Mouse (Mus musculus): ENCODE measurements around the gene Rnf151. TPM values are rescaled to one million over a fixed set of nuclear protein-coding genes. Genes with fewer than 3 reads are reported as not detected.
A peak's percentile ranks its signal among the peaks of the same experiment; 100 is the strongest.

Gene Rnf151
- polyA plus RNA-seq, 1 experiment, result 0.86 TPM

GRCm38 (mm10) chr17:24739926-24740325 is 22.1 kb upstream of the Rnf151 start:
- TF ChIP-seq POLR2A (IDR thresholded peaks at IDR 0.05; ENCODE audit: low read depth, low read length) (no peak), CTCF (IDR thresholded peaks at IDR 0.05; ENCODE audit: extremely low read depth, insufficient read depth, insufficient read length, insufficient replicate concordance) (no peak)
- Histone ChIP-seq H3K4me3 (ENCODE audit: extremely low read depth, insufficient read depth, insufficient read length) (no peak overlapping the region), H3K27ac (ENCODE audit: insufficient read depth, low read length) (no peak overlapping the region), H3K36me3 (ENCODE audit: control insufficient read depth, insufficient read depth, low read length) (peaks cover 12% of the 10 kb centered on the region), H3K4me1 (ENCODE audit: control insufficient read depth, insufficient read depth, insufficient read length) (peaks cover 7% of the 10 kb centered on the region; the same call in 1 of the 2 replicates), H3K27me3 (ENCODE audit: control insufficient read depth, insufficient read depth, low read length) (no peaks in the 10 kb centered on the region)
- 92% methylated on average over 8 of the region's 8 CpGs for WGBS
- DNase-seq (ENCODE audit: low read depth in 1 of 2, low spot score in 2 of 2), result no peak

GRCm38 (mm10) chr17:24738238-24738637 is 20.4 kb upstream of the Rnf151 start:
- DNase-seq (ENCODE audit: low read depth in 1 of 2, low spot score in 2 of 2), result no peak
- Histone ChIP-seq H3K27me3 (ENCODE audit: control insufficient read depth, insufficient read depth, low read length) (no peaks in the 10 kb centered on the region), H3K36me3 (ENCODE audit: control insufficient read depth, insufficient read depth, low read length) (peaks cover 12% of the 10 kb centered on the region), H3K27ac (ENCODE audit: insufficient read depth, low read length) (no peak overlapping the region), H3K4me1 (ENCODE audit: control insufficient read depth, insufficient read depth, insufficient read length) (peaks cover 7% of the 10 kb centered on the region; the same call in 1 of the 2 replicates), H3K4me3 (ENCODE audit: extremely low read depth, insufficient read depth, insufficient read length) (no peak overlapping the region)
- WGBS, result 87% methylated on average over 4 of the region's 4 CpGs
- TF ChIP-seq POLR2A (IDR thresholded peaks at IDR 0.05; ENCODE audit: low read depth, low read length) (no peak), CTCF (IDR thresholded peaks at IDR 0.05; ENCODE audit: extremely low read depth, insufficient read depth, insufficient read length, insufficient replicate concordance) (no peak)

- H3K27me3 ChIP-seq (ENCODE audit: control insufficient read depth, insufficient read depth, low read length), result no peaks in the 10 kb centered on the region
- WGBS, result 36% methylated on average over 8 of the region's 8 CpGs
- DNase-seq (ENCODE audit: low read depth in 1 of 2, low spot score in 2 of 2), result no peak
- no peak overlapping the region for H3K27ac ChIP-seq (ENCODE audit: insufficient read depth, low read length)
- H3K4me3 ChIP-seq (ENCODE audit: extremely low read depth, insufficient read depth, insufficient read length), result peak overlapping the region; percentile 88
- H3K4me1 ChIP-seq (ENCODE audit: control insufficient read depth, insufficient read depth, insufficient read length), result peaks cover 7% of the 10 kb centered on the region; the same call in 1 of the 2 replicates
- H3K36me3 ChIP-seq (ENCODE audit: control insufficient read depth, insufficient read depth, low read length), result peaks cover 9% of the 10 kb centered on the region
- TF ChIP-seq POLR2A (IDR thresholded peaks at IDR 0.05; ENCODE audit: low read depth, low read length) (no peak), CTCF (IDR thresholded peaks at IDR 0.05; ENCODE audit: extremely low read depth, insufficient read depth, insufficient read length, insufficient replicate concordance) (no peak)
Observed at GRCm38 (mm10) chr17:24737135-24737810, 19.4 kb upstream of the Rnf151 start.

- Histone ChIP-seq H3K27me3 (ENCODE audit: control insufficient read depth, insufficient read depth, low read length) (no peaks in the 10 kb centered on the region), H3K4me3 (ENCODE audit: extremely low read depth, insufficient read depth, insufficient read length) (peak within 1 kb of the TSS; percentile 88), H3K27ac (ENCODE audit: insufficient read depth, low read length) (peak within 1 kb of the TSS; percentile 83), H3K36me3 (ENCODE audit: control insufficient read depth, insufficient read depth, low read length) (peaks cover 6% of the 10 kb centered on the region), H3K4me1 (ENCODE audit: control insufficient read depth, insufficient read depth, insufficient read length) (peaks cover 7% of the 10 kb centered on the region; the same call in 1 of the 2 replicates)
- peak; percentile 49; the same call in 1 of the 2 replicates for TF ChIP-seq POLR2A (IDR thresholded peaks at IDR 0.05; ENCODE audit: low read depth, low read length)
- TF ChIP-seq CTCF (IDR thresholded peaks at IDR 0.05; ENCODE audit: extremely low read depth, insufficient read depth, insufficient read length, insufficient replicate concordance), result no peak
- WGBS, result 1% methylated on average over 29 of the region's 29 CpGs
- peak; percentile 88 to 97 for DNase-seq (ENCODE audit: low read depth in 1 of 2, low spot score in 2 of 2)
Observed at GRCm38 (mm10) chr17:24736330-24737051, 18.6 kb upstream of the Rnf151 start, which contains the start of gene Msrb1. Gene Msrb1, plus strand, starts transcription at chr17:24736642.

GRCm38 (mm10) chr17:24735446-24735845 is 17.6 kb upstream of the Rnf151 start:
- Histone ChIP-seq H3K4me1 (ENCODE audit: control insufficient read depth, insufficient read depth, insufficient read length) (peaks cover 7% of the 10 kb centered on the region; the same call in 1 of the 2 replicates), H3K36me3 (ENCODE audit: control insufficient read depth, insufficient read depth, low read length) (peaks cover 4% of the 10 kb centered on the region), H3K4me3 (ENCODE audit: extremely low read depth, insufficient read depth, insufficient read length) (no peak overlapping the region), H3K27me3 (ENCODE audit: control insufficient read depth, insufficient read depth, low read length) (no peaks in the 10 kb centered on the region), H3K27ac (ENCODE audit: insufficient read depth, low read length) (no peak overlapping the region)
- no peak for DNase-seq (ENCODE audit: low read depth in 1 of 2, low spot score in 2 of 2)
- 91% methylated on average over 7 of the region's 7 CpGs for WGBS
- TF ChIP-seq CTCF (IDR thresholded peaks at IDR 0.05; ENCODE audit: extremely low read depth, insufficient read depth, insufficient read length, insufficient replicate concordance) (no peak), POLR2A (IDR thresholded peaks at IDR 0.05; ENCODE audit: low read depth, low read length) (no peak)

- no peak for DNase-seq (ENCODE audit: low read depth in 1 of 2, low spot score in 2 of 2)
- WGBS, result 82% methylated on average over 1 of the region's 1 CpGs
- no peak overlapping the region for H3K27ac ChIP-seq (ENCODE audit: insufficient read depth, low read length)
- H3K4me1 ChIP-seq (ENCODE audit: control insufficient read depth, insufficient read depth, insufficient read length), result peaks cover 7% of the 10 kb centered on the region; the same call in 1 of the 2 replicates
- H3K36me3 ChIP-seq (ENCODE audit: control insufficient read depth, insufficient read depth, low read length), result no peaks in the 10 kb centered on the region
- no peaks in the 10 kb centered on the region for H3K27me3 ChIP-seq (ENCODE audit: control insufficient read depth, insufficient read depth, low read length)
- TF ChIP-seq POLR2A (IDR thresholded peaks at IDR 0.05; ENCODE audit: low read depth, low read length), result no peak
- TF ChIP-seq CTCF (IDR thresholded peaks at IDR 0.05; ENCODE audit: extremely low read depth, insufficient read depth, insufficient read length, insufficient replicate concordance), result no peak
- no peak overlapping the region for H3K4me3 ChIP-seq (ENCODE audit: extremely low read depth, insufficient read depth, insufficient read length)
Observed at GRCm38 (mm10) chr17:24734513-24734912, 16.6 kb upstream of the Rnf151 start.

Measured in spleen, adult 2 months (tissue).